Mouse (Mus musculus) liver, embryonic 11.5 days (tissue): ENCODE data around the gene Stra6. TPM values are rescaled to one million over a fixed set of nuclear protein-coding genes. Genes with fewer than 3 reads are reported as not detected.
A peak's percentile ranks its signal among the peaks of the same experiment; 100 is the strongest.

Experiments
- ATAC-seq: fragments of 200-750 bp; cut with Nextera tagmentation; replicated peaks from 2 replicates; pipeline ENCODE4 v1.8.0; 2017; ENCODE audit warnings: moderate number of reproducible peaks, mild to moderate bottlenecking, moderate TSS enrichment, moderate library complexity; ENCODE audit not compliant: low FRiP score
- DNase-seq: peaks from one replicate; pipeline ENCODE4 v3.0.0-alpha.2; 2017; ENCODE audit warnings: low spot score
- H3K27ac ChIP-seq: fragments of 300-500 bp; sonication (generic); 2 replicates; pipeline ENCODE4 v1.5.1; 2014; ENCODE audit warnings: mild to moderate bottlenecking, low read depth, low read length, control low read depth
- H3K27me3 ChIP-seq: fragments of 300-500 bp; sonication (generic); replicated peaks from 2 replicates; pipeline ENCODE4 v1.6.1; 2014; ENCODE audit warnings: low read length, mixed read lengths; ENCODE audit not compliant: control insufficient read depth, insufficient read depth
- H3K36me3 ChIP-seq: fragments of 300-500 bp; sonication (generic); 2 replicates; pipeline ENCODE4 v1.6.1; 2014; ENCODE audit warnings: mild to moderate bottlenecking, low read length, moderate library complexity, mixed read lengths; ENCODE audit not compliant: control insufficient read depth, insufficient read depth
- H3K4me1 ChIP-seq: fragments of 300-500 bp; sonication (generic); replicated peaks from 2 replicates; pipeline ENCODE4 v1.6.1; 2014; ENCODE audit warnings: low read length, mixed read lengths; ENCODE audit not compliant: control insufficient read depth, insufficient read depth
- H3K4me2 ChIP-seq: fragments of 300-500 bp; sonication (generic); 2 replicates; pipeline ENCODE4 v1.6.1; 2014; ENCODE audit warnings: mild to moderate bottlenecking, control low read depth, moderate library complexity
- H3K4me3 ChIP-seq: fragments of 300-500 bp; sonication (generic); 2 replicates; pipeline ENCODE4 v1.5.1; 2014; ENCODE audit warnings: low read depth, low read length, control low read depth
- H3K9ac ChIP-seq: fragments of 300-500 bp; sonication (generic); 2 replicates; pipeline ENCODE4 v1.6.1; 2014; ENCODE audit warnings: low read depth, low read length, control low read depth
- H3K9me3 ChIP-seq: fragments of 300-500 bp; sonication (generic); 2 replicates; pipeline ENCODE4 v1.6.1; 2016; ENCODE audit warnings: low read length, inconsistent platforms, mixed read lengths; ENCODE audit not compliant: control insufficient read depth
- WGBS: fragments of 180-500 bp; shearing (Covaris S2); extraction: QIAGEN DNeasy Blood & Tissue Kit; methylation state at CpG from one replicate; pipeline ENCODE4 v1.1.7; 2014; 5-methylcytosine and 5-hydroxymethylcytosine counted together
- polyA plus RNA-seq: library from polyadenylated mRNA; unstranded; fragments of >200 nt; fragmentation: Nextera tagmentation; extraction: Ambion mirVana; gene quantifications from 2 replicates; pipeline ENCODE4 v1.2.1, GENCODE M21; 2014

Stra6 gene
- polyA plus RNA-seq, 1 experiment from 2014 or later: 7.2 TPM

- WGBS: 10% methylated on average over 11 of the region's 11 CpGs
- Histone ChIP-seq H3K9ac (no peak overlapping the region), H3K4me1 (peaks cover 8% of the 10 kb centered on the region)
These were observed 136.9 kb downstream of the Stra6 start for GRCm38 (mm10) chr9:58200270-58201090.

GRCm38 (mm10) chr9:58201091-58201842, 137.7 kb downstream of the Stra6 start:
- Histone ChIP-seq H3K27me3 (peaks cover 87% of the 10 kb centered on the region), H3K4me2 (no peak overlapping the region), H3K36me3 (no peaks in the 10 kb centered on the region), H3K4me1 (peaks cover 8% of the 10 kb centered on the region), H3K9ac (no peak overlapping the region), H3K27ac (no peak overlapping the region), H3K4me3 (no peak overlapping the region), H3K9me3 (no peaks in the 10 kb centered on the region)
- DNase-seq: peak; percentile 32
- no peak for ATAC-seq
- 5% methylated on average over 24 of the region's 24 CpGs for WGBS

More at GRCm38 (mm10) chr9:58200270-58201090, 136.9 kb downstream of the Stra6 start:
- Histone ChIP-seq H3K4me2 (no peak overlapping the region), H3K4me3 (no peak overlapping the region), H3K9me3 (no peaks in the 10 kb centered on the region), H3K27ac (no peak overlapping the region), H3K27me3 (peaks cover 95% of the 10 kb centered on the region), H3K36me3 (no peaks in the 10 kb centered on the region)
- ATAC-seq: no peak
- DNase-seq: peak; percentile 31

- no peaks in the 10 kb centered on the region for H3K36me3 ChIP-seq
- H3K9ac ChIP-seq: no peak overlapping the region
- ATAC-seq: no peak
- H3K27me3 ChIP-seq: peaks cover 86% of the 10 kb centered on the region
- peaks cover 8% of the 10 kb centered on the region for H3K4me1 ChIP-seq
- 5% methylated on average over 37 of the region's 37 CpGs for WGBS
- H3K4me3 ChIP-seq: no peak overlapping the region
- H3K9me3 ChIP-seq: no peaks in the 10 kb centered on the region
- H3K27ac ChIP-seq: no peak overlapping the region
- peak; percentile 29 for DNase-seq
- H3K4me2 ChIP-seq: no peak overlapping the region
These were observed 138.4 kb downstream of the Stra6 start for GRCm38 (mm10) chr9:58201861-58202549.

- 4% methylated on average over 14 of the region's 14 CpGs for WGBS
- no peak overlapping the region for H3K4me3 ChIP-seq
- no peak overlapping the region for H3K9ac ChIP-seq
- H3K4me2 ChIP-seq: no peak overlapping the region
- no peak overlapping the region for H3K27ac ChIP-seq
- peaks cover 83% of the 10 kb centered on the region for H3K27me3 ChIP-seq
- ATAC-seq (no peak), DNase-seq (peak; percentile 32)
- no peaks in the 10 kb centered on the region for H3K36me3 ChIP-seq
- H3K4me1 ChIP-seq: peaks cover 8% of the 10 kb centered on the region
- H3K9me3 ChIP-seq: no peaks in the 10 kb centered on the region
These were observed 139.3 kb downstream of the Stra6 start for GRCm38 (mm10) chr9:58202676-58203453.

Other genes with a start within 250 kb of the Stra6 start
- gene Arid3b, start 227.0 kb upstream of the Stra6 start, polyA plus RNA-seq: 20.3 and 21.4 TPM in 2 replicates
- gene Ubl7, start 152.8 kb upstream of the Stra6 start, polyA plus RNA-seq: 92.3 and 93.3 TPM in 2 replicates
- gene Sema7a, start 123.7 kb upstream of the Stra6 start, polyA plus RNA-seq: 0.19 and 0.34 TPM in 2 replicates
- gene Cyp11a1, start 57.4 kb upstream of the Stra6 start, polyA plus RNA-seq: 0.10 TPM in 1 of 2 replicates, not detected in the other
- gene Ccdc33, start 55.0 kb downstream of the Stra6 start, polyA plus RNA-seq: not detected in 2 replicates
- 7.7 and 8.5 TPM in 2 replicates for gene Islr, start 140.5 kb downstream of the Stra6 start, polyA plus RNA-seq
- gene Islr2, start 140.5 kb downstream of the Stra6 start, polyA plus RNA-seq: 0.43 TPM in 1 of 2 replicates, not detected in the other
- gene Pml, start 186.0 kb downstream of the Stra6 start, polyA plus RNA-seq: 28.3 and 33.2 TPM in 2 replicates
- 9.7 and 12.9 TPM in 2 replicates for gene Stoml1, start 189.4 kb downstream of the Stra6 start, polyA plus RNA-seq
- 9.6 and 11.0 TPM in 2 replicates for gene Loxl1, start 249.4 kb downstream of the Stra6 start, polyA plus RNA-seq